Mouse (Mus musculus) forebrain, embryonic 16.5 days (tissue): ENCODE measurements around the gene 4930426L09Rik. TPM values are rescaled to one million over a fixed set of nuclear protein-coding genes. Genes with fewer than 3 reads are reported as not detected.

ENCODE experiments used
- ATAC-seq: fragments of 200-750 bp; cut with Nextera tagmentation; 2 replicates; pipeline ENCODE4 v1.8.0; 2017; ENCODE audit warnings: mild to moderate bottlenecking, moderate library complexity
- H3K27ac ChIP-seq: fragments of 300-500 bp; sonication (generic); 2 replicates; pipeline ENCODE4 v1.5.1; 2014; ENCODE audit warnings: low read length, control low read depth
- H3K27me3 ChIP-seq: fragments of 300-500 bp; sonication (generic); replicated peaks from 2 replicates; pipeline ENCODE4 v1.6.1; 2014; ENCODE audit warnings: low read length; ENCODE audit not compliant: control insufficient read depth, insufficient read depth
- H3K36me3 ChIP-seq: fragments of 300-500 bp; sonication (generic); 2 replicates; pipeline ENCODE4 v1.6.1; 2014; ENCODE audit not compliant: control insufficient read depth, insufficient read depth
- H3K4me1 ChIP-seq: fragments of 300-500 bp; sonication (generic); replicated peaks from 2 replicates; pipeline ENCODE4 v1.6.1; 2014; ENCODE audit warnings: low read length; ENCODE audit not compliant: control insufficient read depth, insufficient read depth
- H3K4me2 ChIP-seq: fragments of 300-500 bp; sonication (generic); 2 replicates; pipeline ENCODE4 v1.6.1; 2014; ENCODE audit warnings: mild to moderate bottlenecking, low read length, control low read depth
- H3K4me3 ChIP-seq: fragments of 300-500 bp; sonication (generic); replicated peaks from 2 replicates; pipeline ENCODE4 v1.5.1; 2014; ENCODE audit warnings: mild to moderate bottlenecking, low read length, control low read depth
- H3K9ac ChIP-seq: fragments of 300-500 bp; sonication (generic); replicated peaks from 2 replicates; pipeline ENCODE4 v1.6.1; 2014; ENCODE audit warnings: low read depth, low read length, control low read depth
- H3K9me3 ChIP-seq: fragments of 300-500 bp; sonication (generic); 2 replicates; pipeline ENCODE4 v1.6.1; 2016; ENCODE audit warnings: low read length; ENCODE audit not compliant: control insufficient read depth
- WGBS: fragments of 180-500 bp; shearing (Covaris S2); extraction: QIAGEN DNeasy Blood & Tissue Kit; methylation state at CpG from one replicate; pipeline ENCODE4 v1.1.7; 2014; 5-methylcytosine and 5-hydroxymethylcytosine counted together
- polyA plus RNA-seq: library from polyadenylated mRNA; unstranded; fragments of >200 nt; fragmentation: Nextera tagmentation; extraction: Ambion mirVana; gene quantifications from 2 replicates; pipeline ENCODE4 v1.2.1, GENCODE M21; 2015

4930426L09Rik gene
- polyA plus RNA-seq, 1 experiment from 2014 or later: 0.57 TPM

DNA sequence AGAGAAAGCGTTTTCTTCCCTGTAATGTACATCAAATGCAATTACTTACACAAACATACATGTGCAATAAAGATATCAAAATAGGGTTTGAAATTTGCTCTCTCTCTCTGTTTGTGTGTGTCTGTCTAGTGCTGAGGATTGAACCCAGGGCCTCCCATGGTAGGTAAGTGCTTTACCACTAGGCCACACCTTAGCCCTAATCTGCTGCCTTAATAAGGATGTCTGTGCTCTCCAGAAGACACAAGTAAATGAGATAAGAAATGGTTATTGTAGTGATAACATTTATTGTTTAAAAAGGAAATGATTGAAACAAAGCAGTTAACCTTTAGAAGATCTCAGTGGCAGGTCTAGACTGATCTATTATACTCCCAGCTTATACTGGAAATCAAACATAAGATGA, 18.7 kb downstream of the 4930426L09Rik start:
- no peak overlapping the region for H3K9ac ChIP-seq
- no peak overlapping the region for H3K27ac ChIP-seq
- no peaks in the 10 kb centered on the region for H3K9me3 ChIP-seq
- H3K27me3 ChIP-seq: no peaks in the 10 kb centered on the region
- no peak overlapping the region for H3K4me2 ChIP-seq
- 90% methylated on average over 1 of the region's 1 CpGs for WGBS
- no peaks in the 10 kb centered on the region for H3K4me1 ChIP-seq
- H3K4me3 ChIP-seq: no peak overlapping the region
- no peaks in the 10 kb centered on the region for H3K36me3 ChIP-seq
- no peak for ATAC-seq

DNA sequence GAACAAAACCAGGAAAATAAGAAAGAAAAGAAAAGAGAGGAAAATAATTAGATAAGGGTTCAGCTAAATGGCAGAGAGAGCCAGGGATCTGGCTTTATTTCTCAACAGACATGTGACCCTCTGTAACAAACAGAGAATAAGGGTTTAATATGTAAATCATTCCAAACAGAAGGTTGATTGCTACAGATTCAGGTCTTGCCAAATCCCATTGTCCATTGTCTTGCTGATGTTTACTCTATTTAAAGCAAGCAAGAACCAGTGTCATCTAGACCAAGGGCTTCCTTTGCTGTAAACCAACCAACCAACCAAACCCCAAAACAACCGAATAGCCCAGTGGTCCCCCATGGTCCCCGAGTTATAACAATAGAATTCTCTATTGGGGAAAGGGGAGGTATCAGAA, 19.9 kb downstream of the 4930426L09Rik start:
- 68% methylated on average over 2 of the region's 2 CpGs for WGBS
- ATAC-seq: no peak

DNA sequence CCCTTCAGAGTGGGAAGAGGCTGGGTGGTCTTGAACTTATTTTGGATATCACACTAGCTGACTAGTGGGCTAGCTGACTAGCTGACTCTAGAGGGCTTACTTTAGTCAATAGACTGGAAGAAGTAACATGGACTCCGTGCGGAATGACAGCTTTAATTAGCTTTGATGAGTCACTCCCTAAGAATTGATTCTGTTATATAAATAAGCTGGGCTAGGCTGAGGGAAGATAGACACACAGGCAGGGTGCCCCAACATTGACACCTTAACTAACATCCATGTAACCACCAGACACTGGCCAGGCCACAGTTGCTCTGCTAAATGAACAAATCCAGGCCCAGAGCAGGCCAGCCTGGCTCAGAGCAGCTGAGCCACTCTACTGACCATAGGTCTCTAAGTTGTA, 26.7 kb downstream of the 4930426L09Rik start:
- 74% methylated on average over 2 of the region's 2 CpGs for WGBS
- ATAC-seq: no peak

More for the DNA sequence above, 19.9 kb downstream of the 4930426L09Rik start:
- H3K36me3 ChIP-seq: no peaks in the 10 kb centered on the region
- no peaks in the 10 kb centered on the region for H3K9me3 ChIP-seq
- no peaks in the 10 kb centered on the region for H3K27me3 ChIP-seq
- H3K4me3 ChIP-seq: no peak overlapping the region
- H3K4me1 ChIP-seq: no peaks in the 10 kb centered on the region
- no peak overlapping the region for H3K27ac ChIP-seq
- no peak overlapping the region for H3K4me2 ChIP-seq
- no peak overlapping the region for H3K9ac ChIP-seq

DNA sequence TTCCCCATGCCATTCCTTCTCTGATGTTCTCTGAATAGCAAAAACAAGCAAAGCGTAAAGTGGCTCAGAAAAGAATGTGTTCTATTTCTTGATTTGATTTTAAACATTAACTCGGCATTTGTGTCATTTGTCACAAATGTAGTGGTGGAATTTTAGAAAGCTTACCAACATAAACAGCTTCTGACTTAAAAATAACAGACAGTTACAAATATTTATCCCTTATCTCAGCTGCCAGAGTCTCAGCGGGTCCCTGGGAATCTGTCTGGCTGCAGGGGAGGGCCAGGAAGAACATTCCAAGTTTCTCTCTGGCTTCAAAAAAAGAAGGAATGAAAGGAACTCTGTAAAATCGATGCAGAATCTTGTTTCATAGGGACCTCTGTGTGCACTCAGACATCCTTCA, 39.3 kb downstream of the 4930426L09Rik start:
- H3K4me3 ChIP-seq: no peak overlapping the region
- H3K9ac ChIP-seq: no peak overlapping the region
- H3K36me3 ChIP-seq: no peaks in the 10 kb centered on the region
- no peak overlapping the region for H3K4me2 ChIP-seq
- 78% methylated on average over 4 of the region's 4 CpGs for WGBS
- H3K27ac ChIP-seq: no peak overlapping the region
- no peaks in the 10 kb centered on the region for H3K4me1 ChIP-seq
- no peak for ATAC-seq
- H3K9me3 ChIP-seq: no peaks in the 10 kb centered on the region
- H3K27me3 ChIP-seq: no peaks in the 10 kb centered on the region

More for the DNA sequence above, 26.7 kb downstream of the 4930426L09Rik start:
- Histone ChIP-seq H3K36me3 (no peaks in the 10 kb centered on the region), H3K4me3 (no peak overlapping the region), H3K27me3 (no peaks in the 10 kb centered on the region), H3K4me1 (no peaks in the 10 kb centered on the region), H3K9me3 (peaks cover under 1% of the 10 kb centered on the region; the same call in 1 of the 2 replicates), H3K27ac (no peak overlapping the region), H3K9ac (no peak overlapping the region), H3K4me2 (no peak overlapping the region)

DNA sequence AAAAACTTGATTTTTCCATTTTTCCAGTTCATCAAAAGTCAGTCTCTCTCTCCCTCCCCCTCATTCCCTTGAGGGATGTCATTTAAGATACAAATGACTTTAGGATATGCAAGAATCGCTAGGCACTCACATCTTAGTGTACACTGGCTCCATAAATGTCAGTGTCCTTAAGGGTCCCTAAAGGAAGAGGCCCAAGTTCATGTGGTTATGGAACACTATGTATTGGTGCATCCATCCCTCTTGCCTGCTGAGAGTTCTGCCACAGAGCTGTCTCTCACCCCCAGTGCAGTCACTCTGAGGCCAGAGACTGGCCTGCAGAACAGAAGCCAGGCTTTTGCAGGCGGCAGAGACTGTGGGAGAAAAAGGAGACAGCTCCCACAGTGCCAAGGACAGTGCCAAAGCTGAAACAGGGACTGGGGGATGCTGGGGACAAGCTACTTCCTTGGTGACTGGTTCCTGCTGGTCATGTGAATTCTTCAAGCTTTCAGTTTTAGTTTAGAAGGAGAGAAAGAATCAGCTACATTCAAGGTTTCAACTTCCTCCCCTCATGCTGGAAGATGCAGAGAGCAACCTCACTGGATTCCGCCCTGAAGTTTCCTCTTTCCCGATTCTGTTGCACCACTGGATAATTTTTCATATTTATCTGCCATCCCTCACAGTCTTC, 39.9 kb downstream of the 4930426L09Rik start:
- no peaks in the 10 kb centered on the region for H3K27me3 ChIP-seq
- no peaks in the 10 kb centered on the region for H3K36me3 ChIP-seq
- H3K9me3 ChIP-seq: no peaks in the 10 kb centered on the region
- no peak overlapping the region for H3K9ac ChIP-seq
- no peak overlapping the region for H3K4me3 ChIP-seq
- H3K4me1 ChIP-seq: no peaks in the 10 kb centered on the region
- 88% methylated on average over 4 of the region's 4 CpGs for WGBS
- ATAC-seq: no peak
- H3K27ac ChIP-seq: no peak overlapping the region
- H3K4me2 ChIP-seq: no peak overlapping the region

DNA sequence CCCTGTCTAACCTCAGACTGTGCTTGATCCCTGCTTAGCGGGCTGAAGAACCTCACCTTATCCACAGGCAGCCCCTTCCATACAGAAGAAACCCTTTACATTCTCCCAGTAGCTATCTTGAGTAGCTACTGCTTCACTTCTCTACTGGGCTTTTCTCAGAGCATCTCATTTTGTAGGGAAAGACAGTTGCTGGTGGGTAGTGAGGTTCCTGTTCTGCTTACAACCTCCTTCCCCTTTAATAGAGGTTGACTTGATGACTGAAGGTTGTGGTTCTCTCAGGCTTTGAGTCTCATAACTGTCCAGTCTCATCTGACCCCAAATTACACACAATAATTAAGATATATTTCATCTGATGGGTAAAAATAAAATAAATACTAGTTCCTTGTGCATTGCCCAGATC, 50.1 kb downstream of the 4930426L09Rik start:
- H3K9me3 ChIP-seq: no peaks in the 10 kb centered on the region
- H3K4me2 ChIP-seq: no peak overlapping the region
- no peak for ATAC-seq
- no peak overlapping the region for H3K27ac ChIP-seq
- no peak overlapping the region for H3K9ac ChIP-seq
- no peak overlapping the region for H3K4me3 ChIP-seq
- 89% methylated on average over 1 of the region's 1 CpGs for WGBS
- no peaks in the 10 kb centered on the region for H3K27me3 ChIP-seq
- H3K4me1 ChIP-seq: no peaks in the 10 kb centered on the region
- H3K36me3 ChIP-seq: no peaks in the 10 kb centered on the region

DNA sequence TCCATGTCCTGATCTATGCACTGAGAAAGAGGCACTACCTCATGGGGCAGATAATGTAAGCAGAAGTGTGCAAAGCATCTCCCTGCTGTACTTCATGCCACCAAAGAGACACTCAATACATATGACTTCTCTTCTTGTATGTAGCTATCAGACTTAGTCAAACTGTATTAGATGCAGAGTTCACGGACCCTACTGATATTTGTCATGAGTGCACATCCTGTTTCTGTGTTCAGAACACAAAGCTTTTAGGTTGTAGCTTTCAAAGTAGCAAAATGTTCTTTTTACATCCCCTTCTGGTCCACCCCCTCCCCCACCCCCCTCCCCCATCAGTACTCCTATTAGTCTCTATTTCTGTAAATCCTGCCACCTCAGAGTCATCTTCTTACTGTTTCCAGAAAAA, 51.2 kb downstream of the 4930426L09Rik start:
- Histone ChIP-seq H3K36me3 (no peaks in the 10 kb centered on the region), H3K9me3 (no peaks in the 10 kb centered on the region), H3K4me1 (no peaks in the 10 kb centered on the region), H3K9ac (no peak overlapping the region), H3K27ac (no peak overlapping the region), H3K27me3 (no peaks in the 10 kb centered on the region), H3K4me3 (no peak overlapping the region), H3K4me2 (no peak overlapping the region)
- 93% methylated on average over 1 of the region's 1 CpGs for WGBS
- no peak for ATAC-seq

Other genes with a start within 250 kb of the 4930426L09Rik start
- 10.9 and 11.2 TPM in 2 replicates for gene Pip4k2a, start 217 bp upstream of the 4930426L09Rik start, polyA plus RNA-seq
- 0.91 and 1.4 TPM in 2 replicates for gene Armc3, start 201.0 kb downstream of the 4930426L09Rik start, polyA plus RNA-seq